Mouse (Mus musculus): ENCODE measurements at regions not wholly inside any gene's neighbourhood (a gene's known extent, or its start where the extent isn't known, plus 50 kb on each side); places are given as distances from the start of the nearest gene placed in this dataset.

GRCm38 (mm10) chr6:147719539-147719938 lies 243.9 kb downstream of the Ccdc91 start:
- no peak for TF ChIP-seq POLR2A (IDR thresholded peaks at IDR 0.05; ENCODE audit: borderline replicate concordance, low read depth, low read length)
- no peak for TF ChIP-seq CTCF (IDR thresholded peaks at IDR 0.05; ENCODE audit: low read depth, low read length)
- no peak overlapping the region for H3K4me3 ChIP-seq (ENCODE audit: insufficient read depth, low read length)
- no peaks in the 10 kb centered on the region for H3K4me1 ChIP-seq (ENCODE audit: control insufficient read depth, insufficient read depth, low read length)
- H3K27ac ChIP-seq (ENCODE audit: insufficient read depth, low read depth, low read length), result no peak overlapping the region

GRCm38 (mm10) chr6:147723336-147723735 lies 247.7 kb downstream of the Ccdc91 start:
- TF ChIP-seq CTCF (IDR thresholded peaks at IDR 0.05; ENCODE audit: low read depth, low read length), result no peak
- no peak for TF ChIP-seq POLR2A (IDR thresholded peaks at IDR 0.05; ENCODE audit: borderline replicate concordance, low read depth, low read length)
- Histone ChIP-seq H3K27ac (ENCODE audit: insufficient read depth, low read depth, low read length) (no peak overlapping the region), H3K4me3 (ENCODE audit: insufficient read depth, low read length) (no peak overlapping the region), H3K4me1 (ENCODE audit: control insufficient read depth, insufficient read depth, low read length) (no peaks in the 10 kb centered on the region)

GRCm38 (mm10) chr6:147726987-147727386 lies 251.4 kb downstream of the Ccdc91 start:
- Histone ChIP-seq H3K4me3 (ENCODE audit: insufficient read depth, low read length) (no peak overlapping the region), H3K27ac (ENCODE audit: insufficient read depth, low read depth, low read length) (no peak overlapping the region)
- no peak for TF ChIP-seq POLR2A (IDR thresholded peaks at IDR 0.05; ENCODE audit: borderline replicate concordance, low read depth, low read length)
- TF ChIP-seq CTCF (IDR thresholded peaks at IDR 0.05; ENCODE audit: low read depth, low read length), result no peak

GRCm38 (mm10) chr6:147727644-147728533 lies 252.3 kb downstream of the Ccdc91 start:
- no peak overlapping the region for H3K27ac ChIP-seq (ENCODE audit: insufficient read depth, low read depth, low read length)

More at GRCm38 (mm10) chr6:147726987-147727386, 251.4 kb downstream of the Ccdc91 start:
- no peaks in the 10 kb centered on the region for H3K4me1 ChIP-seq (ENCODE audit: control insufficient read depth, insufficient read depth, low read length)

GRCm38 (mm10) chr6:147729721-147730120 lies 254.1 kb downstream of the Ccdc91 start:
- Histone ChIP-seq H3K4me3 (ENCODE audit: insufficient read depth, low read length) (no peak overlapping the region), H3K27ac (ENCODE audit: insufficient read depth, low read depth, low read length) (no peak overlapping the region), H3K4me1 (ENCODE audit: control insufficient read depth, insufficient read depth, low read length) (no peaks in the 10 kb centered on the region)
- TF ChIP-seq POLR2A (IDR thresholded peaks at IDR 0.05; ENCODE audit: borderline replicate concordance, low read depth, low read length) (no peak), CTCF (IDR thresholded peaks at IDR 0.05; ENCODE audit: low read depth, low read length) (no peak)

More at GRCm38 (mm10) chr6:147727644-147728533, 252.3 kb downstream of the Ccdc91 start:
- TF ChIP-seq POLR2A (IDR thresholded peaks at IDR 0.05; ENCODE audit: borderline replicate concordance, low read depth, low read length) (no peak), CTCF (IDR thresholded peaks at IDR 0.05; ENCODE audit: low read depth, low read length) (no peak)
- no peak overlapping the region for H3K4me3 ChIP-seq (ENCODE audit: insufficient read depth, low read length)
- no peaks in the 10 kb centered on the region for H3K4me1 ChIP-seq (ENCODE audit: control insufficient read depth, insufficient read depth, low read length)

- Histone ChIP-seq H3K27ac (ENCODE audit: insufficient read depth, low read depth, low read length) (no peak overlapping the region), H3K4me1 (ENCODE audit: control insufficient read depth, insufficient read depth, low read length) (no peaks in the 10 kb centered on the region), H3K4me3 (ENCODE audit: insufficient read depth, low read length) (no peak overlapping the region)
- TF ChIP-seq CTCF (IDR thresholded peaks at IDR 0.05; ENCODE audit: low read depth, low read length) (no peak), POLR2A (IDR thresholded peaks at IDR 0.05; ENCODE audit: borderline replicate concordance, low read depth, low read length) (no peak)
Measured at GRCm38 (mm10) chr6:147738621-147739325, 263.1 kb downstream of the Ccdc91 start.

- TF ChIP-seq CTCF (IDR thresholded peaks at IDR 0.05; ENCODE audit: low read depth, low read length) (no peak), POLR2A (IDR thresholded peaks at IDR 0.05; ENCODE audit: borderline replicate concordance, low read depth, low read length) (no peak)
- Histone ChIP-seq H3K27ac (ENCODE audit: insufficient read depth, low read depth, low read length) (no peak overlapping the region), H3K4me1 (ENCODE audit: control insufficient read depth, insufficient read depth, low read length) (no peaks in the 10 kb centered on the region), H3K4me3 (ENCODE audit: insufficient read depth, low read length) (no peak overlapping the region)
Measured at GRCm38 (mm10) chr6:147741446-147741845, 265.8 kb downstream of the Ccdc91 start.

GRCm38 (mm10) chr6:147744081-147744480 lies 268.5 kb downstream of the Ccdc91 start:
- H3K4me1 ChIP-seq (ENCODE audit: control insufficient read depth, insufficient read depth, low read length), result no peaks in the 10 kb centered on the region
- no peak overlapping the region for H3K27ac ChIP-seq (ENCODE audit: insufficient read depth, low read depth, low read length)
- TF ChIP-seq POLR2A (IDR thresholded peaks at IDR 0.05; ENCODE audit: borderline replicate concordance, low read depth, low read length) (no peak), CTCF (IDR thresholded peaks at IDR 0.05; ENCODE audit: low read depth, low read length) (no peak)
- no peak overlapping the region for H3K4me3 ChIP-seq (ENCODE audit: insufficient read depth, low read length)

- no peak overlapping the region for H3K4me3 ChIP-seq (ENCODE audit: insufficient read depth, low read length)
- H3K4me1 ChIP-seq (ENCODE audit: control insufficient read depth, insufficient read depth, low read length), result no peaks in the 10 kb centered on the region
- TF ChIP-seq CTCF (IDR thresholded peaks at IDR 0.05; ENCODE audit: low read depth, low read length) (no peak), POLR2A (IDR thresholded peaks at IDR 0.05; ENCODE audit: borderline replicate concordance, low read depth, low read length) (no peak)
- H3K27ac ChIP-seq (ENCODE audit: insufficient read depth, low read depth, low read length), result no peak overlapping the region
Measured at GRCm38 (mm10) chr6:147745690-147746089, 270.1 kb downstream of the Ccdc91 start.

- TF ChIP-seq POLR2A (IDR thresholded peaks at IDR 0.05; ENCODE audit: borderline replicate concordance, low read depth, low read length) (no peak), CTCF (IDR thresholded peaks at IDR 0.05; ENCODE audit: low read depth, low read length) (no peak)
- H3K4me3 ChIP-seq (ENCODE audit: insufficient read depth, low read length), result no peak overlapping the region
- no peaks in the 10 kb centered on the region for H3K4me1 ChIP-seq (ENCODE audit: control insufficient read depth, insufficient read depth, low read length)
- H3K27ac ChIP-seq (ENCODE audit: insufficient read depth, low read depth, low read length), result no peak overlapping the region
Measured at GRCm38 (mm10) chr6:147747945-147748344, 272.3 kb downstream of the Ccdc91 start.

Data from bone marrow macrophage, adult 2 months (primary cell).